Mouse (Mus musculus) limb, embryonic 10.5 days (tissue): ENCODE data around the gene Ngf. TPM values are rescaled to one million over a fixed set of nuclear protein-coding genes. Genes with fewer than 3 reads are reported as not detected.
A peak's percentile ranks its signal among the peaks of the same experiment; 100 is the strongest.

ENCODE experiments used
- DNase-seq: peaks from one replicate; pipeline ENCODE4 v3.0.0-alpha.2; 2017; ENCODE audit warnings: low spot score
- H3K27ac ChIP-seq: fragments of 300-500 bp; sonication (generic); 2 replicates; pipeline ENCODE4 v1.5.1; 2016; ENCODE audit warnings: mild to moderate bottlenecking
- H3K27me3 ChIP-seq: fragments of 300-500 bp; sonication (generic); 2 replicates; pipeline ENCODE4 v1.6.1; 2016; ENCODE audit warnings: low read depth, mild to moderate bottlenecking; ENCODE audit not compliant: poor library complexity, severe bottlenecking
- H3K36me3 ChIP-seq: fragments of 300-500 bp; sonication (generic); 2 replicates; pipeline ENCODE4 v1.6.1; 2016; ENCODE audit warnings: mild to moderate bottlenecking, moderate library complexity
- H3K4me1 ChIP-seq: fragments of 300-500 bp; sonication (generic); 2 replicates; pipeline ENCODE4 v1.6.1; 2016
- H3K4me3 ChIP-seq: fragments of 300-500 bp; sonication (generic); 2 replicates; pipeline ENCODE4 v1.5.1; 2016; ENCODE audit warnings: mild to moderate bottlenecking, moderate library complexity
- H3K9me3 ChIP-seq: fragments of 300-500 bp; sonication (generic); replicated peaks from 2 replicates; pipeline ENCODE4 v1.6.1; 2016; ENCODE audit warnings: mild to moderate bottlenecking
- WGBS: fragments of 180-500 bp; shearing (Covaris S2); methylation state at CpG from one replicate; pipeline ENCODE4 v1.1.7; 2016; 5-methylcytosine and 5-hydroxymethylcytosine counted together
- polyA plus RNA-seq: library from polyadenylated mRNA; unstranded; fragments of >200 nt; fragmentation: Nextera tagmentation; extraction: Ambion mirVana; gene quantifications from 2 replicates; pipeline ENCODE4 v1.2.1, GENCODE M21; 2016

The Ngf gene
- polyA plus RNA-seq, 1 experiment from 2014 or later = 2.7 TPM

DNA sequence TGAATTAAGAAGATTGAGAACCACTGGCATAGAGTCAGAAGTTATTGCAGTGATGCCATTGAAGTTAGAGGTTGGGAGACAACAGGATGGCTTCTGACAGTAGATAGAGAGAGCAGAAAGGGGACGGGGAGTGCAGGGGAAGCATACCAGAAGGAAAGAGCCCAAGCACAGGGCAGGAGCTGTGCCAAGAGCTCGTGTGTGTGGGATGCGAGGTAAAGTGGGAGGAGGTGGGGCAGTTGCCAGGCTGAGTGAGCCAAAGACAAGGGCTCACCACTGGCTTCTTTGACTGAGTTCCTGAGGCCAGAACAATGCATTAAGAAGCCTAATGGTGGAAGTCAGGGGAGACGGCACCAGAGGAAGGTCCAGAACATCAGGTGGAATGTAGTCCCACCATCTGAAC, 47.2 kb downstream of the Ngf start:
- no peak overlapping the region for H3K27ac ChIP-seq
- H3K9me3 ChIP-seq = no peaks in the 10 kb centered on the region
- peaks cover 11% of the 10 kb centered on the region for H3K4me1 ChIP-seq
- DNase-seq = no peak
- H3K36me3 ChIP-seq = no peaks in the 10 kb centered on the region
- H3K27me3 ChIP-seq = no peaks in the 10 kb centered on the region
- WGBS = 89% methylated on average over 4 of the region's 4 CpGs
- H3K4me3 ChIP-seq = no peak overlapping the region

GRCm38 (mm10) chr3:102521061-102521460, 51.3 kb downstream of the Ngf start:
- WGBS = 64% methylated on average over 5 of the region's 5 CpGs
- H3K4me1 ChIP-seq = peaks cover 28% of the 10 kb centered on the region
- H3K27me3 ChIP-seq = no peaks in the 10 kb centered on the region
- no peaks in the 10 kb centered on the region for H3K9me3 ChIP-seq
- H3K4me3 ChIP-seq = no peak overlapping the region
- 0 out of 2 replicates have a peak overlapping the region, but pooled peaks have one; percentile 7 for H3K27ac ChIP-seq
- no peak for DNase-seq
- H3K36me3 ChIP-seq = no peaks in the 10 kb centered on the region

DNA sequence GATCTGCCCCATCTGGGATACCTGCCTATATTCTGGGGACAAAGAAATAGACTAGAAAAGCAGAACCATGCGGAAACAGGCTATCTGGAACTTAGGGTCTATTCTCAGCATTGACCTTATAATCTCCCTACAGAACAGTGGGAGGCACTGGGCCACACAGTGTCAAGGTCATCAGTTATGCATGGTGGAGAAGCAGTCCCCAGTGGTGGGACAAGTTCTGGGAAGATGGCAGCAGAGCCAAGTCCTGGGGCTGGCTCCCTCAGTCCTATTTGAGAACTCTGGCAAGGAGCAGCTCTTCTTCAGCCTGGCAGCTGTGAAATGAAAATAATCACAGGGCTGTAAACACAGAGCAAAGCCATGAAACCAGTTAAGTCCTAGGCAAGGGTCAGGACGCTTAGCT, 54.0 kb downstream of the Ngf start:
- Histone ChIP-seq H3K36me3 (no peaks in the 10 kb centered on the region), H3K27ac (no peak overlapping the region), H3K4me3 (no peak overlapping the region), H3K9me3 (no peaks in the 10 kb centered on the region), H3K4me1 (peaks cover 43% of the 10 kb centered on the region), H3K27me3 (no peaks in the 10 kb centered on the region)
- DNase-seq = no peak
- WGBS = 89% methylated on average over 2 of the region's 2 CpGs

GRCm38 (mm10) chr3:102524951-102525350, 55.2 kb downstream of the Ngf start:
- Histone ChIP-seq H3K36me3 (no peaks in the 10 kb centered on the region), H3K9me3 (no peaks in the 10 kb centered on the region), H3K4me1 (peaks cover 43% of the 10 kb centered on the region), H3K4me3 (no peak overlapping the region), H3K27me3 (no peaks in the 10 kb centered on the region), H3K27ac (peak overlapping the region; percentile 44; the same call in 1 of the 2 replicates)
- WGBS = 58% methylated on average over 7 of the region's 7 CpGs
- DNase-seq = no peak

- H3K4me1 ChIP-seq = peaks cover 38% of the 10 kb centered on the region
- H3K36me3 ChIP-seq = no peaks in the 10 kb centered on the region
- H3K4me3 ChIP-seq = no peak overlapping the region
- no peaks in the 10 kb centered on the region for H3K9me3 ChIP-seq
- peak overlapping the region; percentile 77 for H3K27ac ChIP-seq
- no peaks in the 10 kb centered on the region for H3K27me3 ChIP-seq
- 78% methylated on average over 8 of the region's 8 CpGs for WGBS
- DNase-seq = no peak
Measured at GRCm38 (mm10) chr3:102525856-102526255, 56.1 kb downstream of the Ngf start.

DNA sequence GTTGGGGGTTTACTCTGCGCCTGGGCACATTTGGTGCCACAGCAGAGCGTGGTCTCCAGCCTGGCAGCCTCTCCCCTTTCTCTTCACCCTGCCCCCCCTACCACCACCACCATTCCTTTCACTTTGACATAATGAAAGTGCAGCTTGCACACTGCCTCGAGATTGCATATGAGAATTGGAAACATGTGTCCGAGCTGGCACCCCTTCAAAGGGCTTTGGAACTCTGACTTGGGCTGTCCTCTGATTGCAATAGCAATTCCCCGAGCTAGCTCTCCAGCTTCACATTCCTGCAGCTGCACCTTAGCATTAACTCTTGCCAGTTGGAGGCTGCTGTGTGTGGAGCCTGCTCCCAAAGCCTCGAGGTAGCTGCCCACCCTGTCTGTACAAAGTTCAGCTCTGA, 56.8 kb downstream of the Ngf start:
- H3K27ac ChIP-seq = peak overlapping the region; percentile 77
- peaks cover 32% of the 10 kb centered on the region for H3K4me1 ChIP-seq
- H3K4me3 ChIP-seq = peak overlapping the region; percentile 23; the same call in 1 of the 2 replicates
- no peaks in the 10 kb centered on the region for H3K27me3 ChIP-seq
- no peaks in the 10 kb centered on the region for H3K36me3 ChIP-seq
- WGBS = 37% methylated on average over 6 of the region's 6 CpGs
- no peaks in the 10 kb centered on the region for H3K9me3 ChIP-seq
- peak; percentile 65 for DNase-seq

DNA sequence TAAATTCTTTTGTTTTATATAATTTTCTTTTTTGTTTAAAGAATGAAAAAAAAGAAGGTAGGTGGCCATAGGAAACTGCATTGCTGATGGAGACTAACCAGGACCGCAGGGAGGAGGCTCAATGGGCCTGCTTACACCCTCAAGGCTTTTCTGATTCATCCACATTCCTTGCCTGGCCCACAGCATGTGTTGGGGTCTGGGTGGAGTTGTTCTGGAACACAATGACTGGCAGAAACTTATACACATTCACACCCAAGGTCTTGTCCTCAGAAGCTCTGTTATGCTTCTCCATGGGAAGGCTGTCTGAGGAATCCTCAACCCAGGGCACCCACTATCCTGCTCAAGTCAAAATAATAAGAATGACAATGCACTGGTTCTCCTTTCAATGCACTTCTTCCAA, 65.0 kb downstream of the Ngf start:
- Histone ChIP-seq H3K27ac (no peak overlapping the region), H3K36me3 (no peaks in the 10 kb centered on the region), H3K4me1 (no peaks in the 10 kb centered on the region), H3K9me3 (no peaks in the 10 kb centered on the region), H3K4me3 (no peak overlapping the region), H3K27me3 (no peaks in the 10 kb centered on the region)
- no peak for DNase-seq
- 87% methylated on average over 1 of the region's 1 CpGs for WGBS

DNA sequence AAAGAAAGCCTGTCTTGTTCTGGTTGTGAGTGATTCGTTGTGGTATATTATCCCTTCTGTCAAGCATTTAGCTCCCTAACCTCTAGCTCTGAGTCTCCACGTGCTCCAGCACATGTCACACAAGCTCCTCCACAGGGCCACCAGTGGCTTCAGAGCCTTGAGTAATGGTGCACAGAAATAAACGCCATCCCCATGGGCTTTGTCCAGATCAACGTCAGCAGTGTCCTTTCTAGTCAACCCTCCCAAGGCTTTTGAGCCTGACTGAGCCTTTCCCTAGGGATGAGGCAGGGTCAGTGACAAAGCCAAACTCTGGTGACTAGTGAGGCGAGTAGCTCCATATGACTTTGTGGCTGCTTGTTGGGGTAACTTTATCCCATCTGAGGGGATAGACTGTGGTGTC, 73.9 kb downstream of the Ngf start:
- no peaks in the 10 kb centered on the region for H3K27me3 ChIP-seq
- 86% methylated on average over 5 of the region's 5 CpGs for WGBS
- no peaks in the 10 kb centered on the region for H3K36me3 ChIP-seq
- H3K27ac ChIP-seq = no peak overlapping the region
- H3K9me3 ChIP-seq = no peaks in the 10 kb centered on the region
- DNase-seq = no peak
- H3K4me1 ChIP-seq = no peaks in the 10 kb centered on the region
- H3K4me3 ChIP-seq = no peak overlapping the region

GRCm38 (mm10) chr3:102547536-102547935, 77.8 kb downstream of the Ngf start:
- no peak for DNase-seq
- Histone ChIP-seq H3K4me3 (no peak overlapping the region), H3K9me3 (no peaks in the 10 kb centered on the region), H3K36me3 (no peaks in the 10 kb centered on the region), H3K27me3 (no peaks in the 10 kb centered on the region), H3K4me1 (no peaks in the 10 kb centered on the region), H3K27ac (no peak overlapping the region)
- WGBS = 86% methylated on average over 5 of the region's 5 CpGs

DNA sequence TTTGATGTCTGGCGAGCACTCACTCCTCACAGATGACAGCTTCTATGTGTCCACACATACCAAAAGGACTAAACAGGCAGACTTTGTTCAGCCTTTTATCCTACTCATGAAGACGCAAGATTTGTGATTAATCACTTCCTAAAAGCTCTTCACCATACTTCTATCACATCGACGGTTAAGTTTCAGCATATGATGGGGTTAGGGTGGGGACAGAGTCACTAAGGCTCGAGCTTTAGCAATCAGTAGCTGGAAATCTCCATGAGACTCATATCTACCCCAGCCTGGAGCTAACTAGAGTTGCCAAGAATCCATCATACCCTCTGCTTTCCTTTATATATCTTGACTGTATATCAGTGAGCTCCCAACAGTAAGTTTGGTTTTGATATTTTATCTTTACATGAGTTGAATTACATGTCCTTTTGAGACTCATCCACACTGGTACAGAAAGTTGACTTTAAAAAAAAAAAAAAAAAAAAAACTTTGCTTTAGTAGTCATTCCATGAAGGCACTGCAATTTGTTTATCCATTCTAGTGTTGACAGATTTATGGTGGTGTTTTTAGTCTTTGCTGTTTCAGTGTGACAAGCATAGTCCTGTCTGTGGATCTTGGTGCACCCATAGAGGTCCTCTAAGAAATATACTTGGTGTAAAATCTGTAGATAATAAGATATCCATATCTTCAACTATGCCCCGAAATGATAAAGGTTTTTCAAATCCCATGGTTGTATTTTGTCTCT, 84.4 kb downstream of the Ngf start:
- WGBS = 71% methylated on average over 6 of the region's 6 CpGs
- Histone ChIP-seq H3K27me3 (no peaks in the 10 kb centered on the region), H3K4me3 (no peak overlapping the region), H3K36me3 (no peaks in the 10 kb centered on the region), H3K27ac (no peak overlapping the region), H3K9me3 (no peaks in the 10 kb centered on the region), H3K4me1 (peaks cover 14% of the 10 kb centered on the region)
- DNase-seq = no peak

GRCm38 (mm10) chr3:102556108-102556507, 86.4 kb downstream of the Ngf start:
- DNase-seq = no peak
- no peak overlapping the region for H3K27ac ChIP-seq

DNA sequence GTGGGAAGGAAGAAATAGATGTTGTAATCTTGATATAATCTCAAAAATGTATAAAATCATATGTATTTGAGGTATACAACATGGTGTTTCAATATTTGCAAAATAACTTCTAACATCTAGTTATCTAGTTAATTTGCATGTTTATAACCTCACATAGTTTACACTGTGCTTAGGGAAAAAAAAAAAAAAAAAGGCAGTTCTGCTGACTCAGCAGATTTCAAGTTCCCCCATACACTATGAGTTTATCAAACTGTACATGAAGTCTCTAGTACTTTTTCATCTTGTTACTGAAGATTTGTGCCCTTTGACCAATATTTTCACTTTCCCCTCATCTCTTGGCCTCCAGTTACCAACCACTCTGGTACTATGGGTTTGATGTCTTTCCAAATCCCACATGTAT, 86.9 kb downstream of the Ngf start:
- no peak overlapping the region for H3K4me3 ChIP-seq
- DNase-seq = no peak
- peaks cover 24% of the 10 kb centered on the region for H3K4me1 ChIP-seq
- no peaks in the 10 kb centered on the region for H3K36me3 ChIP-seq
- no peak overlapping the region for H3K27ac ChIP-seq
- H3K9me3 ChIP-seq = no peaks in the 10 kb centered on the region
- H3K27me3 ChIP-seq = no peaks in the 10 kb centered on the region

More at GRCm38 (mm10) chr3:102556108-102556507, 86.4 kb downstream of the Ngf start:
- no peaks in the 10 kb centered on the region for H3K36me3 ChIP-seq
- H3K9me3 ChIP-seq = no peaks in the 10 kb centered on the region
- no peak overlapping the region for H3K4me3 ChIP-seq
- no peaks in the 10 kb centered on the region for H3K27me3 ChIP-seq
- WGBS = 26% methylated on average over 1 of the region's 1 CpGs
- H3K4me1 ChIP-seq = peaks cover 24% of the 10 kb centered on the region
